Mouse (Mus musculus) MEL (cell line): ENCODE measurements around the gene 4930563M21Rik. TPM values are rescaled to one million over a fixed set of nuclear protein-coding genes. Genes with fewer than 3 reads are reported as not detected.
A peak's percentile ranks its signal among the peaks of the same experiment; 100 is the strongest.

Experiments used
- DNase-seq: peaks from one replicate; pipeline ENCODE4 v3.0.0; 2011; ENCODE audit warnings: low read depth, low spot score
- H3K27ac ChIP-seq: 2 replicates; pipeline ENCODE4 v1.5.1; 2012; ENCODE audit warnings: low read depth, mild to moderate bottlenecking, control low read depth, low read length, moderate library complexity; ENCODE audit not compliant: control insufficient read depth
- H3K27me3 ChIP-seq, 2 experiments: fragments of 150-350 bp in 1 of 2; sonication (generic) in 1 of 2; 2 replicates each; pipeline ENCODE4 v1.6.1; 2012; ENCODE audit warnings: low read length in 2 of 2, mild to moderate bottlenecking in 2 of 2, improper control_type of control experiment in 1 of 2, moderate library complexity in 1 of 2; ENCODE audit not compliant: insufficient read depth in 2 of 2, control insufficient read depth in 1 of 2
- H3K36me3 ChIP-seq, 2 experiments: 2 replicates each; pipeline ENCODE4 v1.6.1; 2012 to 2014; ENCODE audit warnings: low read length in 2 of 2, improper control_type of control experiment in 1 of 2, inconsistent platforms in 1 of 2, mild to moderate bottlenecking in 1 of 2; ENCODE audit not compliant: insufficient read depth in 2 of 2, control insufficient read depth in 1 of 2
- H3K4me1 ChIP-seq, 2 experiments: fragments of 150-350 bp in 1 of 2; sonication (generic) in 1 of 2; 2 replicates each; pipeline ENCODE4 v1.6.1; 2012; ENCODE audit warnings: low read length in 2 of 2, improper control_type of control experiment in 1 of 2, mild to moderate bottlenecking in 1 of 2; ENCODE audit not compliant: insufficient read depth in 2 of 2, control insufficient read depth in 1 of 2
- H3K4me3 ChIP-seq, 2 experiments: fragments of 150-350 bp in 1 of 2; sonication (generic) in 1 of 2; 2 replicates each; pipeline ENCODE4 v1.5.1; 2012; ENCODE audit warnings: low read depth in 2 of 2, low read length in 2 of 2, mild to moderate bottlenecking in 2 of 2, moderate library complexity in 2 of 2, control low read depth in 1 of 2, improper control_type of control experiment in 1 of 2; ENCODE audit not compliant: control insufficient read depth in 1 of 2, insufficient read depth in 1 of 2
- H3K79me2 ChIP-seq: 2 replicates; pipeline ENCODE4 v1.6.1; 2012; ENCODE audit warnings: mild to moderate bottlenecking, low read length, moderate library complexity; ENCODE audit not compliant: control insufficient read depth, poor library complexity, insufficient read depth
- H3K9ac ChIP-seq: 2 replicates; pipeline ENCODE4 v1.6.1; 2012; ENCODE audit warnings: low read depth, mild to moderate bottlenecking, control low read depth, low read length, moderate library complexity; ENCODE audit not compliant: control insufficient read depth, poor library complexity, severe bottlenecking
- H3K9me3 ChIP-seq: fragments of 150-350 bp; sonication (generic); replicated peaks from 2 replicates; pipeline ENCODE4 v1.6.1; 2012; ENCODE audit warnings: mild to moderate bottlenecking, low read length, improper control_type of control experiment, moderate library complexity; ENCODE audit not compliant: insufficient read depth
- CHD1 ChIP-seq: IDR thresholded peaks from 2 replicates; pipeline ENCODE4 v1.6.1; 2012; ENCODE audit warnings: low read depth, mild to moderate bottlenecking, inconsistent platforms, low read length, improper control_type of control experiment
- CTCF ChIP-seq, 3 experiments: IDR thresholded peaks in 2 of 3; conservative IDR thresholded peaks in 1 of 3; 2 replicates each; pipeline ENCODE4 v1.5.1; 2011 to 2012; ENCODE audit warnings: low read length in 3 of 3, low read depth in 2 of 3, mild to moderate bottlenecking in 2 of 3, improper control_type of control experiment in 1 of 3, inconsistent platforms in 1 of 3, mixed read lengths in 1 of 3, moderate library complexity in 1 of 3; ENCODE audit not compliant: control insufficient read depth in 1 of 3, insufficient read depth in 1 of 3, poor library complexity in 1 of 3, severe bottlenecking in 1 of 3
- E2F4 ChIP-seq: IDR thresholded peaks from 2 replicates; pipeline ENCODE4 v1.6.1; 2011; ENCODE audit warnings: low read depth, low read length, improper control_type of control experiment, borderline replicate concordance
- ELF1 ChIP-seq: IDR thresholded peaks from 2 replicates; pipeline ENCODE4 v1.6.1; 2014; ENCODE audit warnings: low read depth, mild to moderate bottlenecking, inconsistent platforms, low read length, improper control_type of control experiment, moderate library complexity
- EP300 ChIP-seq, 2 experiments: IDR thresholded peaks; 2 replicates each; pipeline ENCODE4 v1.6.1; 2011; ENCODE audit warnings: improper control_type of control experiment in 2 of 2, low read length in 2 of 2, low read depth in 1 of 2, mild to moderate bottlenecking in 1 of 2
- GABPA ChIP-seq: IDR thresholded peaks from 2 replicates; pipeline ENCODE4 v1.6.1; 2012; ENCODE audit warnings: low read depth, mild to moderate bottlenecking, inconsistent platforms, low read length, improper control_type of control experiment, moderate library complexity
- HCFC1 ChIP-seq: IDR thresholded peaks from 2 replicates; pipeline ENCODE4 v1.6.1; 2012; ENCODE audit warnings: low read depth, mild to moderate bottlenecking, inconsistent platforms, low read length, improper control_type of control experiment, moderate library complexity
- KAT2A ChIP-seq: conservative IDR thresholded peaks from 2 replicates; pipeline ENCODE4 v1.6.1; 2012; ENCODE audit warnings: low read depth, low read length, improper control_type of control experiment, inconsistent platforms
- MAFK ChIP-seq: IDR thresholded peaks from 2 replicates; pipeline ENCODE4 v1.6.1; 2011; ENCODE audit warnings: low read depth, mild to moderate bottlenecking, low read length, improper control_type of control experiment, borderline replicate concordance
- MAX ChIP-seq: IDR thresholded peaks from 2 replicates; pipeline ENCODE4 v1.6.1; 2011; ENCODE audit warnings: low read length, improper control_type of control experiment
- MAZ ChIP-seq: IDR thresholded peaks from 2 replicates; pipeline ENCODE4 v1.6.1; 2012; ENCODE audit warnings: low read depth, mild to moderate bottlenecking, inconsistent platforms, low read length, improper control_type of control experiment
- MEF2A ChIP-seq: IDR thresholded peaks from 2 replicates; pipeline ENCODE4 v1.6.1; 2014; ENCODE audit warnings: low read depth, mild to moderate bottlenecking, inconsistent platforms, low read length, improper control_type of control experiment; ENCODE audit not compliant: poor library complexity, insufficient replicate concordance, severe bottlenecking; ENCODE audit errors: extremely low read depth
- MXI1 ChIP-seq: IDR thresholded peaks from 2 replicates; pipeline ENCODE4 v1.6.1; 2011; ENCODE audit warnings: mild to moderate bottlenecking, low read depth, low read length, improper control_type of control experiment
- MYB ChIP-seq: IDR thresholded peaks from 2 replicates; pipeline ENCODE4 v1.6.1; 2011; ENCODE audit warnings: mild to moderate bottlenecking, low read depth, low read length, improper control_type of control experiment
- MYC ChIP-seq: IDR thresholded peaks from 2 replicates; pipeline ENCODE4 v1.6.1; 2011; ENCODE audit warnings: low read depth, mild to moderate bottlenecking, low read length, improper control_type of control experiment, moderate library complexity
- NELFE ChIP-seq: IDR thresholded peaks from 2 replicates; pipeline ENCODE4 v1.6.1; 2011; ENCODE audit warnings: low read depth, low read length, improper control_type of control experiment
- NRF1 ChIP-seq: IDR thresholded peaks from 2 replicates; pipeline ENCODE4 v1.6.1; 2014; ENCODE audit warnings: low read depth, mild to moderate bottlenecking, inconsistent platforms, low read length, improper control_type of control experiment, moderate library complexity; ENCODE audit not compliant: poor library complexity, insufficient read depth, severe bottlenecking
- POLR2A ChIP-seq, 2 experiments: IDR thresholded peaks; 2 replicates each; pipeline ENCODE4 v1.6.1; 2011 to 2012; ENCODE audit warnings: low read length in 2 of 2, mild to moderate bottlenecking in 2 of 2, control low read depth in 1 of 2, improper control_type of control experiment in 1 of 2, low read depth in 1 of 2, moderate library complexity in 1 of 2; ENCODE audit not compliant: control insufficient read depth in 1 of 2, insufficient read depth in 1 of 2, poor library complexity in 1 of 2
- POLR2AphosphoS2 ChIP-seq: IDR thresholded peaks from 2 replicates; pipeline ENCODE4 v1.6.1; 2011; ENCODE audit warnings: low read length, improper control_type of control experiment
- POLR2AphosphoS5 ChIP-seq: IDR thresholded peaks from 2 replicates; pipeline ENCODE4 v1.6.1; 2012; ENCODE audit warnings: low read depth, borderline replicate concordance, mild to moderate bottlenecking, inconsistent platforms, low read length, moderate library complexity, mixed read lengths
- RAD21 ChIP-seq: IDR thresholded peaks from 2 replicates; pipeline ENCODE4 v1.6.1; 2011; ENCODE audit warnings: mild to moderate bottlenecking, low read depth, low read length, improper control_type of control experiment
- RCOR1 ChIP-seq: IDR thresholded peaks from 2 replicates; pipeline ENCODE4 v1.6.1; 2012; ENCODE audit warnings: low read depth, mild to moderate bottlenecking, inconsistent platforms, low read length, improper control_type of control experiment
- SIN3A ChIP-seq: IDR thresholded peaks from 2 replicates; pipeline ENCODE4 v1.6.1; 2012; ENCODE audit warnings: low read length, improper control_type of control experiment, inconsistent platforms
- SMC3 ChIP-seq: IDR thresholded peaks from 2 replicates; pipeline ENCODE4 v1.6.1; 2011; ENCODE audit warnings: low read depth, low read length, improper control_type of control experiment
- TAL1 ChIP-seq: IDR thresholded peaks from 2 replicates; pipeline ENCODE4 v1.6.1; 2012; ENCODE audit warnings: mild to moderate bottlenecking, inconsistent platforms, low read length, moderate library complexity, mixed read lengths
- TBP ChIP-seq: IDR thresholded peaks from 2 replicates; pipeline ENCODE4 v1.8.0; 2011; ENCODE audit warnings: low read depth, low read length, improper control_type of control experiment
- TCF12 ChIP-seq: IDR thresholded peaks from 2 replicates; pipeline ENCODE4 v1.6.1; 2014; ENCODE audit warnings: low read depth, mild to moderate bottlenecking, inconsistent platforms, low read length, improper control_type of control experiment, moderate library complexity
- UBTF ChIP-seq: IDR thresholded peaks from 2 replicates; pipeline ENCODE4 v1.6.1; 2012; ENCODE audit warnings: low read depth, mild to moderate bottlenecking, inconsistent platforms, low read length, improper control_type of control experiment, moderate library complexity, borderline replicate concordance; ENCODE audit not compliant: insufficient read depth
- USF2 ChIP-seq, 2 experiments: IDR thresholded peaks; 2 replicates each; pipeline ENCODE4 v1.6.1; 2011 to 2012; ENCODE audit warnings: improper control_type of control experiment in 2 of 2, low read length in 2 of 2, borderline replicate concordance in 1 of 2, inconsistent platforms in 1 of 2, low read depth in 1 of 2, mild to moderate bottlenecking in 1 of 2; ENCODE audit not compliant: insufficient read depth in 1 of 2
- ZC3H11A ChIP-seq: IDR thresholded peaks from 2 replicates; pipeline ENCODE4 v1.6.1; 2012; ENCODE audit warnings: low read depth, mild to moderate bottlenecking, inconsistent platforms, low read length, improper control_type of control experiment
- ZKSCAN1 ChIP-seq: IDR thresholded peaks from 2 replicates; pipeline ENCODE4 v1.6.1; 2012; ENCODE audit warnings: low read depth, mild to moderate bottlenecking, inconsistent platforms, low read length, improper control_type of control experiment, moderate library complexity
- ZMIZ1 ChIP-seq: IDR thresholded peaks from 2 replicates; pipeline ENCODE4 v1.6.1; 2012; ENCODE audit warnings: low read depth, mild to moderate bottlenecking, inconsistent platforms, low read length, improper control_type of control experiment, moderate library complexity
- ZNF384 ChIP-seq: IDR thresholded peaks from 2 replicates; pipeline ENCODE4 v1.6.1; 2012; ENCODE audit warnings: low read depth, mild to moderate bottlenecking, inconsistent platforms, low read length, improper control_type of control experiment
- polyA plus RNA-seq, 2 experiments: library from polyadenylated mRNA; stranded (reverse) in 1 of 2; unstranded in 1 of 2; fragments of >175 nt in 1 of 2; fragments of >200 nt in 1 of 2; gene quantifications; 2 replicates each; pipeline versions ENCODE4 v1.2.1 to v1.2.4; 2012; ENCODE audit warnings: low replicate concordance in 2 of 2, low read depth in 1 of 2; ENCODE audit not compliant: insufficient read length in 2 of 2, insufficient read depth in 1 of 2, missing spikeins in 1 of 2
- total RNA-seq: library from RNA; depleted of rRNA; stranded (reverse); fragments of 300-350 nt; gene quantifications from 2 replicates; pipeline ENCODE4 v1.2.3, GENCODE M21; 2012

Gene 4930563M21Rik
- total and polyA plus RNA-seq, 3 experiments = not detected

GRCm38 (mm10) chr9:55918579-55918978 lies 91.8 kb downstream of the 4930563M21Rik start:
- Histone ChIP-seq H3K27me3 (no peaks in the 10 kb centered on the region), H3K9ac (no peak overlapping the region), H3K9me3 (no peaks in the 10 kb centered on the region), H3K4me3 (no peak overlapping the region), H3K4me1 (peaks cover 0 to 2% of the 10 kb centered on the region in 2 experiments; a peak in 1 of 4 replicates), H3K36me3 (peaks cover 0 to 5% of the 10 kb centered on the region in 2 experiments; a peak in 2 of 4 replicates), H3K79me2 (no peaks in the 10 kb centered on the region), H3K27ac (no peak overlapping the region)
- peak; percentile 69 for DNase-seq
- no peak for TF ChIP-seq NRF1
- no peak for TF ChIP-seq MAX
- no peak for TF ChIP-seq NELFE
- no peak for TF ChIP-seq ZKSCAN1
- TF ChIP-seq UBTF = no peak
- TF ChIP-seq ZC3H11A = peak; percentile 75
- no peak for TF ChIP-seq MYB
- no peak for TF ChIP-seq EP300 (IDR thresholded peaks at IDR 0.05; ENCODE audit: low read depth in 1 of 2, low read length in 2 of 2)
- no peak for TF ChIP-seq TAL1
- TF ChIP-seq HCFC1 = no peak
- TF ChIP-seq ZNF384 = no peak
- TF ChIP-seq SMC3 = peak; percentile 86
- TF ChIP-seq CHD1 = no peak
- TF ChIP-seq MXI1 = no peak
- no peak for TF ChIP-seq USF2 (IDR thresholded peaks at IDR 0.05; ENCODE audit: borderline replicate concordance in 1 of 2, insufficient read depth in 1 of 2, low read depth in 1 of 2, low read length in 2 of 2)
- no peak for TF ChIP-seq KAT2A
- no peak for TF ChIP-seq TCF12
- TF ChIP-seq TBP = no peak
- TF ChIP-seq MYC = no peak
- TF ChIP-seq MAFK = no peak
- TF ChIP-seq RCOR1 = no peak
- peak in 2 of 3 experiments; percentile 45 to 84; a peak in 3 of 6 replicates for TF ChIP-seq CTCF (IDR thresholded peaks at IDR 0.05 in 2 of 3, conservative IDR thresholded peaks at IDR 0.05 in 1 of 3; ENCODE audit: control insufficient read depth in 1 of 3, insufficient read depth in 1 of 3, low read depth in 2 of 3, low read length in 3 of 3, poor library complexity in 1 of 3, severe bottlenecking in 1 of 3)
- TF ChIP-seq POLR2AphosphoS2 = no peak
- TF ChIP-seq MEF2A = no peak
- no peak for TF ChIP-seq ZMIZ1
- no peak for TF ChIP-seq MAZ
- TF ChIP-seq E2F4 = no peak
- TF ChIP-seq GABPA = no peak
- peak; percentile 92 for TF ChIP-seq RAD21
- no peak for TF ChIP-seq POLR2AphosphoS5
- TF ChIP-seq SIN3A = no peak
- TF ChIP-seq POLR2A (IDR thresholded peaks at IDR 0.05; ENCODE audit: control insufficient read depth in 1 of 2, insufficient read depth in 1 of 2, low read depth in 1 of 2, low read length in 2 of 2, poor library complexity in 1 of 2) = no peak
- TF ChIP-seq ELF1 = no peak
